Mouse (Mus musculus) CH12.LX (cell line): Measurements from ENCODE around the gene Scamp1. TPM values are rescaled to one million over a fixed set of nuclear protein-coding genes. Genes with fewer than 3 reads are reported as not detected.

Experiments
- DNase-seq: peaks from one replicate; pipeline ENCODE4 v3.0.0-alpha.2; 2013; ENCODE audit errors: extremely low read depth
- H3K27ac ChIP-seq: 2 replicates; pipeline ENCODE4 v1.5.1; 2012; ENCODE audit warnings: low read depth, mild to moderate bottlenecking, control low read depth, moderate library complexity; ENCODE audit not compliant: insufficient read depth
- H3K27me3 ChIP-seq: replicated peaks from 2 replicates; pipeline ENCODE3; 2012; ENCODE audit warnings: inconsistent platforms
- H3K36me3 ChIP-seq, 2 experiments: replicated peaks in 1 of 2; 2 replicates each; pipeline versions ENCODE3 to v1.6.1; 2012; ENCODE audit warnings: inconsistent platforms in 1 of 2, low read length in 1 of 2, mild to moderate bottlenecking in 1 of 2, mixed read lengths in 1 of 2, moderate library complexity in 1 of 2; ENCODE audit not compliant: control insufficient read depth in 1 of 2, insufficient read depth in 1 of 2
- H3K4me1 ChIP-seq, 2 experiments: 2 replicates each; pipeline ENCODE4 v1.6.1; 2012; ENCODE audit warnings: inconsistent platforms in 1 of 2, moderate library complexity in 1 of 2; ENCODE audit not compliant: insufficient read depth in 2 of 2, control insufficient read depth in 1 of 2
- H3K4me2 ChIP-seq: 2 replicates; pipeline ENCODE4 v1.6.1; 2012; ENCODE audit warnings: low read depth, mild to moderate bottlenecking, control low read depth; ENCODE audit not compliant: poor library complexity, insufficient read depth, severe bottlenecking
- H3K4me3 ChIP-seq, 3 experiments: fragments of 150-350 bp in 1 of 3; sonication (generic) in 1 of 3; replicated peaks in 1 of 3; 2 replicates each; pipeline versions ENCODE3 to v1.5.1; 2011 to 2012; ENCODE audit warnings: low read depth in 2 of 3, low read length in 2 of 3, mild to moderate bottlenecking in 2 of 3, moderate library complexity in 2 of 3, control low read depth in 1 of 3, improper control_type of control experiment in 1 of 3, inconsistent platforms in 1 of 3, mixed read lengths in 1 of 3; ENCODE audit not compliant: poor library complexity in 1 of 3
- H3K79me2 ChIP-seq: replicated peaks from 2 replicates; pipeline ENCODE4 v1.6.1; 2012; ENCODE audit warnings: mild to moderate bottlenecking, moderate library complexity; ENCODE audit not compliant: control insufficient read depth, poor library complexity, insufficient read depth, severe bottlenecking; ENCODE audit errors: extremely low read depth
- H3K9ac ChIP-seq: 2 replicates; pipeline ENCODE4 v1.6.1; 2012; ENCODE audit warnings: low read depth, mild to moderate bottlenecking, control low read depth, moderate library complexity; ENCODE audit not compliant: insufficient read depth
- H3K9me3 ChIP-seq: replicated peaks from 2 replicates; pipeline ENCODE3; 2012; ENCODE audit warnings: low read length, inconsistent platforms, mixed read lengths
- BHLHE40 ChIP-seq: IDR thresholded peaks from 2 replicates; pipeline ENCODE4 v1.6.1; 2011; ENCODE audit warnings: mild to moderate bottlenecking, low read depth, low read length, improper control_type of control experiment
- CHD1 ChIP-seq: IDR thresholded peaks from 2 replicates; pipeline ENCODE4 v1.6.1; 2012; ENCODE audit warnings: low read depth, low read length, improper control_type of control experiment, inconsistent platforms
- CHD2 ChIP-seq: IDR thresholded peaks from 2 replicates; pipeline ENCODE4 v1.6.1; 2011; ENCODE audit warnings: low read length, improper control_type of control experiment
- CTCF ChIP-seq, 2 experiments: IDR thresholded peaks in 1 of 2; conservative IDR thresholded peaks in 1 of 2; 2 replicates each; pipeline ENCODE4 v1.5.1; 2011 to 2012; ENCODE audit warnings: low read depth in 2 of 2, low read length in 2 of 2, improper control_type of control experiment in 1 of 2, inconsistent platforms in 1 of 2, mild to moderate bottlenecking in 1 of 2, moderate library complexity in 1 of 2
- E2F4 ChIP-seq: IDR thresholded peaks from 2 replicates; pipeline ENCODE4 v1.6.1; 2011; ENCODE audit warnings: low read depth, low read length, improper control_type of control experiment; ENCODE audit not compliant: insufficient replicate concordance
- ELF1 ChIP-seq: IDR thresholded peaks from 2 replicates; pipeline ENCODE4 v1.6.1; 2014; ENCODE audit warnings: low read depth, mild to moderate bottlenecking, inconsistent platforms, low read length, improper control_type of control experiment
- ETS1 ChIP-seq: conservative IDR thresholded peaks from 2 replicates; pipeline ENCODE4 v1.6.1; 2012; ENCODE audit warnings: low read depth, mild to moderate bottlenecking, inconsistent platforms, low read length, improper control_type of control experiment, moderate library complexity
- GABPA ChIP-seq: IDR thresholded peaks from 2 replicates; pipeline ENCODE4 v1.6.1; 2012; ENCODE audit warnings: low read depth, low read length, improper control_type of control experiment, inconsistent platforms; ENCODE audit not compliant: insufficient replicate concordance
- HCFC1 ChIP-seq: IDR thresholded peaks from 2 replicates; pipeline ENCODE4 v1.6.1; 2012; ENCODE audit warnings: low read depth, mild to moderate bottlenecking, inconsistent platforms, low read length, improper control_type of control experiment
- JUN ChIP-seq: IDR thresholded peaks from 2 replicates; pipeline ENCODE4 v1.6.1; 2011; ENCODE audit warnings: low read depth, mild to moderate bottlenecking, low read length, improper control_type of control experiment, moderate library complexity; ENCODE audit not compliant: insufficient read depth
- JUND ChIP-seq: conservative IDR thresholded peaks from 2 replicates; pipeline ENCODE4 v1.6.1; 2011; ENCODE audit warnings: low read depth, low read length, improper control_type of control experiment
- MAFK ChIP-seq: IDR thresholded peaks from 2 replicates; pipeline ENCODE4 v1.6.1; 2011; ENCODE audit warnings: low read length, improper control_type of control experiment; ENCODE audit not compliant: insufficient replicate concordance
- MAX ChIP-seq: IDR thresholded peaks from 2 replicates; pipeline ENCODE4 v1.6.1; 2011; ENCODE audit warnings: low read length, improper control_type of control experiment
- MAZ ChIP-seq: IDR thresholded peaks from 2 replicates; pipeline ENCODE4 v1.6.1; 2012; ENCODE audit warnings: low read depth, mild to moderate bottlenecking, inconsistent platforms, low read length, improper control_type of control experiment, moderate library complexity
- MEF2A ChIP-seq: IDR thresholded peaks from 2 replicates; pipeline ENCODE4 v1.6.1; 2014; ENCODE audit warnings: low read depth, mild to moderate bottlenecking, inconsistent platforms, low read length, improper control_type of control experiment, borderline replicate concordance
- MXI1 ChIP-seq: IDR thresholded peaks from 2 replicates; pipeline ENCODE4 v1.6.1; 2011; ENCODE audit warnings: mild to moderate bottlenecking, low read depth, low read length, improper control_type of control experiment
- MYC ChIP-seq: IDR thresholded peaks from 2 replicates; pipeline ENCODE4 v1.6.1; 2011; ENCODE audit warnings: low read depth, mild to moderate bottlenecking, improper control_type of control experiment, low read length
- NRF1 ChIP-seq: IDR thresholded peaks from 2 replicates; pipeline ENCODE4 v1.6.1; 2014; ENCODE audit warnings: low read depth, mild to moderate bottlenecking, inconsistent platforms, low read length, improper control_type of control experiment, moderate library complexity
- PAX5 ChIP-seq: IDR thresholded peaks from 2 replicates; pipeline ENCODE4 v1.6.1; 2012; ENCODE audit warnings: low read length, inconsistent platforms, mixed read lengths
- POLR2A ChIP-seq: IDR thresholded peaks from 2 replicates; pipeline ENCODE4 v1.6.1; 2011; ENCODE audit warnings: low read depth, mild to moderate bottlenecking, improper control_type of control experiment, low read length
- POLR2AphosphoS2 ChIP-seq: IDR thresholded peaks from 2 replicates; pipeline ENCODE4 v1.6.1; 2011; ENCODE audit warnings: low read depth, low read length, improper control_type of control experiment
- RAD21 ChIP-seq: IDR thresholded peaks from 2 replicates; pipeline ENCODE4 v1.6.1; 2011; ENCODE audit warnings: low read depth, mild to moderate bottlenecking, low read length, improper control_type of control experiment, moderate library complexity
- SIN3A ChIP-seq: IDR thresholded peaks from 2 replicates; pipeline ENCODE4 v1.6.1; 2012; ENCODE audit warnings: low read length, improper control_type of control experiment, inconsistent platforms
- SMC3 ChIP-seq: IDR thresholded peaks from 2 replicates; pipeline ENCODE4 v1.6.1; 2011; ENCODE audit warnings: low read depth, low read length, improper control_type of control experiment
- TBP ChIP-seq: conservative IDR thresholded peaks from 2 replicates; pipeline ENCODE4 v1.6.1; 2011; ENCODE audit warnings: low read depth, low read length, improper control_type of control experiment
- TCF12 ChIP-seq: IDR thresholded peaks from 2 replicates; pipeline ENCODE4 v1.6.1; 2014; ENCODE audit warnings: low read depth, mild to moderate bottlenecking, inconsistent platforms, low read length, improper control_type of control experiment
- ZC3H11A ChIP-seq: IDR thresholded peaks from 2 replicates; pipeline ENCODE4 v1.6.1; 2012; ENCODE audit warnings: low read depth, mild to moderate bottlenecking, inconsistent platforms, low read length, improper control_type of control experiment
- ZKSCAN1 ChIP-seq: IDR thresholded peaks from 2 replicates; pipeline ENCODE4 v1.6.1; 2012; ENCODE audit warnings: low read depth, inconsistent platforms, low read length, improper control_type of control experiment, borderline replicate concordance
- ZMIZ1 ChIP-seq: IDR thresholded peaks from 2 replicates; pipeline ENCODE4 v1.6.1; 2012; ENCODE audit warnings: low read depth, mild to moderate bottlenecking, inconsistent platforms, low read length, improper control_type of control experiment
- dilution Hi-C: fragments of 300-500 bp; cut with MboI; formaldehyde crosslinking; loops from 2 replicates; pipeline ENCODE4 v1.14.3; 2020; ENCODE audit warnings: low sequenced_read_pairs; ENCODE audit not compliant: extremely low pct_unique_long_range_greater_than_20kb, extremely low pct_ligation_motif_present
- in situ Hi-C: fragments of 300-500 bp; cut with MboI; formaldehyde crosslinking; loops from 3 replicates; pipeline ENCODE4 v1.14.3; 2019; ENCODE audit warnings: low sequenced_read_pairs, low pct_ligation_motif_present, low pct_unique_long_range_greater_than_20kb, mixed read lengths
- polyA plus RNA-seq: library from polyadenylated mRNA; unstranded; fragments of >175 nt; gene quantifications from 2 replicates; pipeline ENCODE4 v1.2.1, GENCODE M21; 2012; ENCODE audit warnings: low read depth; ENCODE audit not compliant: insufficient read length
- total RNA-seq, 2 experiments: library from RNA; depleted of rRNA; stranded (reverse); fragments of 300-350 nt in 1 of 2; fragments of >200 nt in 1 of 2; gene quantifications; 2 replicates each; pipeline ENCODE4 v1.2.3; 2012 to 2014

Scamp1 gene
- total and polyA plus RNA-seq, 3 experiments: not detected

DNA sequence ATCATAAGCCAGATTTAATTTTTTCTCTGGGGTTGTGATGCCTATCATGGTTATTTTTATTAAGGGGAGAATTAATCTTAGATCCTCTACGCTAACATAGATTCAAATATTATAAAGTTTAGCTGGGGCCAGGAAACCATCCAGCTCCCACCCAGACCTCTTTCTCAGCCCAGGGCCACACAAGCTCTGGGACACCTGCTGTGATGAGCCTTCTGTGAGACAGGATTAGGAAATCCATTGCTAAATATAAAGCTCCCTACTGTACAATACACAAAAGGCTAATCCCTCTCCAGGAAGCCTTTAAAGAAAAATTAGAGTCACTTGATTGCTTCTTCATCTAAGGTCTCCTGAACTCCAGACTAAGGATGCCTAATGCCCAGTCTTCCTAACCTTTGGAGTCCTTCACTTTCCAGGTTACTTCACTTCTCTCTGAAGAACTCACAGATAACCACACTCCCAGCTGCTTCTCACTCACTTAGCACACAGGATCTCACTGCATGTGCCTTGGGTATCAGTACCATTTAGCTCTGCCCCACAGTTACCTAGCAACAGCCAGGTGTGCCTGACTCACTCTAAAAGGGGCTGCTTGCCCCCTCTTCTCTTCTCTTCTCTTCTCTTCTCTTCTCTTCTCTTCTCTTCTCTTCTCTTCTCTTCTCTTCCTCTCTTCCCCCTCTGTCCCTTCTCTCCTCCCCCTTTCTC is 35.6 kb upstream of the Scamp1 start:
- H3K4me2 ChIP-seq: no peak overlapping the region
- no peaks in the 10 kb centered on the region for H3K27me3 ChIP-seq
- dilution Hi-C loops (no loop called here), in situ Hi-C loops (no loop called here)
- peaks cover 0 to 4% of the 10 kb centered on the region in 2 experiments; a peak in 2 of 4 replicates for H3K4me1 ChIP-seq
- DNase-seq: no peak
- no peak overlapping the region for H3K4me3 ChIP-seq
- H3K79me2 ChIP-seq: no peaks in the 10 kb centered on the region
- H3K27ac ChIP-seq: no peak overlapping the region
- TF ChIP-seq TCF12 (no peak), NRF1 (no peak), ZMIZ1 (no peak), SIN3A (no peak), MYC (no peak), SMC3 (no peak), POLR2A (no peak), MXI1 (no peak), GABPA (no peak), CHD2 (no peak), E2F4 (no peak), MEF2A (no peak), ELF1 (no peak), MAFK (no peak), TBP (no peak), ZC3H11A (no peak)
- peaks cover 8% of the 10 kb centered on the region for H3K9me3 ChIP-seq
- H3K36me3 ChIP-seq: no peaks in the 10 kb centered on the region
- H3K9ac ChIP-seq: no peak overlapping the region

DNA sequence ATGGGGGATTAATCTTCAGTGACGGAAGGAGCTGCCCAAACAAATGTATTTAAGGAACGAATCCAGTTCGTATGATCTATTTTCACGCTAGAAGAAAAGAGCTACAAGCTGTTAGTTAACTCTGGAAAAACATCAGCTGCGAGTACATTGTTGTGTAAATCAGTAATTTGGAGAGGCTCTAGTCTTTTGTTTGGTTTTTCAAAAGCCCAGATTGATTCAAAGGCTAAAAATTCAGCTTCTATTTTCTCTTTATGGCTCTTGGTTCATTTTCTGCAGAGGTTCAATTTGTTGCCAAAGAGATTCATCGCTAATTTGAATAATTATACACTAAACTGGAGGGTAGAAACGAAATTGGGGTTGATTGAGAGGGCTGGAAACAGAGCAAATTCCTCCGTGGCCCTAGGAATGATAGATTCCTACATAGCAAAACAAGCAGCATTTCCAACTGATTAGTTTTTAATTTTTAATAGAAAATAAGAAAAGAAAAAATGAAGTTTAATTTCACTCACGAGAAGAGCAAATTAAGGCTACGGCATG is 31.4 kb upstream of the Scamp1 start:
- Histone ChIP-seq H3K4me1 (no peaks in the 10 kb centered on the region; a peak in 1 of 4 replicates), H3K79me2 (no peaks in the 10 kb centered on the region)
- TF ChIP-seq ZKSCAN1: no peak
- no peak for TF ChIP-seq ZMIZ1
- no peak for TF ChIP-seq MXI1
- no peak for TF ChIP-seq JUND
- TF ChIP-seq CTCF (conservative IDR thresholded peaks at IDR 0.05 in 1 of 2, IDR thresholded peaks at IDR 0.05 in 1 of 2; ENCODE audit: low read depth in 2 of 2, low read length in 2 of 2): no peak
- TF ChIP-seq HCFC1: no peak
- no peak for TF ChIP-seq POLR2AphosphoS2
- TF ChIP-seq ZC3H11A: no peak
- no peak for TF ChIP-seq PAX5
- no peak for TF ChIP-seq POLR2A
- no peak for TF ChIP-seq MEF2A
- TF ChIP-seq TCF12: no peak
- no peak for TF ChIP-seq RAD21
- TF ChIP-seq MAZ: no peak
- no peak for TF ChIP-seq SMC3
- TF ChIP-seq JUN: no peak
- no peak for TF ChIP-seq ETS1
- TF ChIP-seq BHLHE40: no peak
- no peak for TF ChIP-seq MAX
- TF ChIP-seq CHD1: no peak
- TF ChIP-seq, all 38 proteins: peak for 0
- no peak for DNase-seq
- peaks cover 3% of the 10 kb centered on the region for H3K9me3 ChIP-seq
- H3K4me3 ChIP-seq: no peak overlapping the region
- H3K36me3 ChIP-seq: no peaks in the 10 kb centered on the region
- dilution Hi-C loops: no loop called here
- H3K27me3 ChIP-seq: no peaks in the 10 kb centered on the region
- H3K27ac ChIP-seq: no peak overlapping the region
- in situ Hi-C loops: no loop called here
- no peak overlapping the region for H3K4me2 ChIP-seq
- H3K9ac ChIP-seq: no peak overlapping the region
